ENCODE assay signal across 14 mouse cellular contexts in the genomic region with DNA sequence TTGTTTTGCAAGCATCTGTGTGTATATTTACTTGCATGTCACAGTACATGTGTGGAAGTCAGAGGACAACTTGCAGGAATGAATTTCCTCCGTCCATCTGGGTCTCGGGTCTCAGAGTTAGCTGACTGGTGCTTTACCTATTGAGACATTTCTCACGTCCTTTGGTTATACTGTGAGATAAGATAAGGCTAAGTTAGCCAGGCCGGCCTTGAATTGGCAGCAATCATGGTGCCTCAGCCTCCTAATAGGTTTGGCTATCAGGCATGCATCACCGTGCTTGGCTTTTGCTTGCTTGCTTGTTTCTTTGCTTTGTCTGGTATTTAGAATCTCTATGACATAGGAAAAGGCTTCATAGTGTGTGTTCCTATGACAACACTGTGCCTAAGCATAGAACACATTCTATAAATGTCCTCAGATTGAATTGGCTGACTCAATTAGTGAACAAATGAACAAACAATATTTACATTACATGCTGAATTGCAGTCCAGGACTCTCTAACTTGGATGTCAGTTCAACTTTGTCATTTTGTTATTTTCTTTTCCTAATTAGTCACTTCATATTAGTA.
A peak's percentile ranks its signal among the peaks of the same experiment; 100 is the strongest.
DNase-seq lines count a peak whose midpoint lies in the region; ATAC-seq and TF ChIP-seq lines count a peak whose summit lies in the region.
"Had no signal": no experiment of that assay in that cellular context is flagged by ENCODE, and none has a peak within 500 bp of the region (broad histone marks: within the 10 kb centered on the region; RNA-seq: fewer than 3 reads in every experiment).

No protein-coding gene starts in this region.

- no peak overlapping the region for H3K4me2 ChIP-seq in forebrain, embryonic 15.5 days (replicated peaks)
- no peak overlapping the region for H3K4me2 ChIP-seq in forebrain, embryonic 13.5 days
- no peak overlapping the region for H3K4me2 ChIP-seq in midbrain, postnatal 0 days (ENCODE audit: low read depth, low read length, poor library complexity, severe bottlenecking)
- H3K4me2 ChIP-seq: embryonic facial prominence, embryonic 12.5 days had no signal

- no peaks in the 10 kb centered on the region for H3K36me3 ChIP-seq in forebrain, embryonic 15.5 days
- no peaks in the 10 kb centered on the region for H3K36me3 ChIP-seq in forebrain, embryonic 13.5 days (ENCODE audit: poor library complexity, severe bottlenecking)
- H3K36me3 ChIP-seq in midbrain, postnatal 0 days (ENCODE audit: insufficient read depth, low read length): no peaks in the 10 kb centered on the region
- H3K36me3 ChIP-seq: embryonic facial prominence, embryonic 12.5 days had no signal

- no peak overlapping the region for H3K4me3 ChIP-seq in forebrain, embryonic 15.5 days
- H3K4me3 ChIP-seq in forebrain, embryonic 13.5 days: no peak overlapping the region
- no peak overlapping the region for H3K4me3 ChIP-seq in cortical plate, adult 2 months (ENCODE audit: insufficient read depth, low read length)
- no peak overlapping the region for H3K4me3 ChIP-seq in midbrain, postnatal 0 days (ENCODE audit: low read depth, low read length)
- H3K4me3 ChIP-seq in cerebellum, adult 2 months (replicated peaks; ENCODE audit: insufficient read depth, low read depth, low read length): no peak overlapping the region
- H3K4me3 ChIP-seq: embryonic facial prominence, embryonic 12.5 days; heart, adult 2 months had no signal

- 75% methylated on average over 5 of the region's 5 CpGs for WGBS in forebrain, embryonic 15.5 days
- WGBS in forebrain, embryonic 13.5 days: 81% methylated on average over 5 of the region's 5 CpGs
- WGBS in midbrain, postnatal 0 days: 73% methylated on average over 5 of the region's 5 CpGs
- 77% methylated on average over 5 of the region's 5 CpGs for WGBS in cerebellum, adult 2 months

- H3K9ac ChIP-seq in forebrain, embryonic 15.5 days (replicated peaks): no peak overlapping the region
- no peak overlapping the region for H3K9ac ChIP-seq in forebrain, embryonic 13.5 days
- no peak overlapping the region for H3K9ac ChIP-seq in midbrain, postnatal 0 days (replicated peaks; ENCODE audit: low read length, poor library complexity, severe bottlenecking)
- H3K9ac ChIP-seq: embryonic facial prominence, embryonic 12.5 days had no signal

- TF ChIP-seq CTCF in cortical plate, adult 2 months (IDR thresholded peaks at IDR 0.05; ENCODE audit: extremely low read depth, insufficient read depth, low read length): no peak
- no peak for TF ChIP-seq CTCF in midbrain, postnatal 0 days (IDR thresholded peaks at IDR 0.05)
- no peak for TF ChIP-seq CTCF in cerebellum, adult 2 months (IDR thresholded peaks at IDR 0.05; ENCODE audit: borderline replicate concordance, insufficient read depth, low read depth, low read length)

- no peaks in the 10 kb centered on the region for H3K27me3 ChIP-seq in forebrain, embryonic 15.5 days
- H3K27me3 ChIP-seq in forebrain, embryonic 13.5 days: no peaks in the 10 kb centered on the region
- no peaks in the 10 kb centered on the region for H3K27me3 ChIP-seq in midbrain, postnatal 0 days (ENCODE audit: insufficient read depth, low read length)
- H3K27me3 ChIP-seq in cerebellum, adult 2 months (ENCODE audit: control insufficient read depth, insufficient read depth, low read length): no peaks in the 10 kb centered on the region
- H3K27me3 ChIP-seq: embryonic facial prominence, embryonic 12.5 days had no signal

- peak overlapping the region; percentile 76 for H3K27ac ChIP-seq in forebrain, embryonic 15.5 days (replicated peaks)
- H3K27ac ChIP-seq in forebrain, embryonic 13.5 days: no peak overlapping the region
- H3K27ac ChIP-seq in cortical plate, adult 2 months (ENCODE audit: insufficient read depth, low read length): peak overlapping the region; percentile 76; the same call in 1 of the 2 replicates
- peak overlapping the region; percentile 6; the same call in 1 of the 2 replicates for H3K27ac ChIP-seq in midbrain, postnatal 0 days (ENCODE audit: low read depth, low read length)
- H3K27ac ChIP-seq in cerebellum, adult 2 months (ENCODE audit: insufficient read depth, low read length): no peak overlapping the region
- H3K27ac ChIP-seq: embryonic facial prominence, embryonic 12.5 days; heart, adult 2 months had no signal

- intact Hi-C loops in left cerebral cortex, postnatal 14 days (cut with DNase I): no loop called here
- intact Hi-C loops in left cerebral cortex, postnatal 10 days (cut with DNase I): no loop called here

- no peaks in the 10 kb centered on the region for H3K9me3 ChIP-seq in forebrain, embryonic 15.5 days
- no peaks in the 10 kb centered on the region for H3K9me3 ChIP-seq in forebrain, embryonic 13.5 days (replicated peaks)
- H3K9me3 ChIP-seq in midbrain, postnatal 0 days (ENCODE audit: low read length): no peaks in the 10 kb centered on the region
- H3K9me3 ChIP-seq: embryonic facial prominence, embryonic 12.5 days had no signal

- peak; percentile 7 to 22 for DNase-seq in left cerebral cortex, postnatal 14 days (ENCODE audit: low spot score in 2 of 2)
- DNase-seq in left cerebral cortex, postnatal 10 days (ENCODE audit: extremely low spot score in 1 of 2, low spot score in 2 of 2): no peak
- DNase-seq in midbrain, postnatal 0 days (ENCODE audit: low spot score): no peak
- no peak for DNase-seq in urinary bladder, postnatal 36 days (ENCODE audit: low spot score in 2 of 2)
- DNase-seq in cerebellum, adult 2 months: no peak
- DNase-seq: B cell, adult 2 months; cerebellum, postnatal 25 days; heart, adult 2 months; kidney, adult 2 months; thymus, adult 18-20 months had no signal

- no peak for TF ChIP-seq POLR2A in cortical plate, adult 2 months (IDR thresholded peaks at IDR 0.05; ENCODE audit: extremely low read depth, insufficient read depth, low read length)
- no peak for TF ChIP-seq POLR2A in cerebellum, adult 2 months (IDR thresholded peaks at IDR 0.05; ENCODE audit: borderline replicate concordance, insufficient read depth, low read length)

- peaks cover 15% of the 10 kb centered on the region for H3K4me1 ChIP-seq in forebrain, embryonic 15.5 days
- H3K4me1 ChIP-seq in forebrain, embryonic 13.5 days: peaks cover 12% of the 10 kb centered on the region; the same call in 1 of the 2 replicates
- peaks cover 2% of the 10 kb centered on the region; the same call in 1 of the 2 replicates for H3K4me1 ChIP-seq in cortical plate, adult 2 months (ENCODE audit: control insufficient read depth, insufficient read depth, low read length)
- H3K4me1 ChIP-seq in midbrain, postnatal 0 days (ENCODE audit: insufficient read depth, low read length): peaks cover 10% of the 10 kb centered on the region
- no peaks in the 10 kb centered on the region for H3K4me1 ChIP-seq in cerebellum, adult 2 months (ENCODE audit: control insufficient read depth, insufficient read depth, low read length)

- no peak for ATAC-seq in forebrain, embryonic 15.5 days (replicated peaks)
- no peak for ATAC-seq in forebrain, embryonic 13.5 days
- ATAC-seq in midbrain, postnatal 0 days (ENCODE audit: low FRiP score): no peak

Comparison
In these comparisons a context has a peak if more than half of its experiments do, and no peak if none do; other contexts are left out.
1. H3K27ac ChIP-seq: peak in forebrain, embryonic 15.5 days (single experiment), cortical plate, adult 2 months (single experiment) and midbrain, postnatal 0 days (single experiment); none in forebrain, embryonic 13.5 days (single experiment) and cerebellum, adult 2 months (single experiment).
2. DNase-seq: peak in left cerebral cortex, postnatal 14 days (2 of 2); none in left cerebral cortex, postnatal 10 days (0 of 2), midbrain, postnatal 0 days (single experiment), urinary bladder, postnatal 36 days (0 of 2) and cerebellum, adult 2 months (0 of 2).